Mouse (Mus musculus) neural tube, embryonic 14.5 days (tissue): Measurements from ENCODE around the gene Ankrd53. TPM values are rescaled to one million over a fixed set of nuclear protein-coding genes. Genes with fewer than 3 reads are reported as not detected.
"Not testable (repeated sequence)": the region's sequence is repeated elsewhere in the genome, so short reads cannot be mapped to it uniquely, and the experiment has no call there.

Source experiments
- ATAC-seq: fragments of 200-750 bp; cut with Nextera tagmentation; 2 replicates; pipeline ENCODE4 v1.8.0; 2017; ENCODE audit warnings: low read depth, mild to moderate bottlenecking, moderate TSS enrichment, moderate library complexity
- H3K27ac ChIP-seq: fragments of 300-500 bp; sonication (generic); 2 replicates; pipeline ENCODE4 v1.5.1; 2014; ENCODE audit warnings: low read depth, mild to moderate bottlenecking, control low read depth, low read length, moderate library complexity, mixed read lengths
- H3K27me3 ChIP-seq: fragments of 300-500 bp; sonication (generic); 2 replicates; pipeline ENCODE4 v1.6.1; 2014; ENCODE audit warnings: low read length; ENCODE audit not compliant: control insufficient read depth, insufficient read depth
- H3K36me3 ChIP-seq: fragments of 300-500 bp; sonication (generic); 2 replicates; pipeline ENCODE4 v1.6.1; 2014; ENCODE audit warnings: low read length, mixed read lengths; ENCODE audit not compliant: control insufficient read depth, insufficient read depth
- H3K4me1 ChIP-seq: fragments of 300-500 bp; sonication (generic); 2 replicates; pipeline ENCODE4 v1.6.1; 2014; ENCODE audit warnings: low read length; ENCODE audit not compliant: control insufficient read depth, insufficient read depth
- H3K4me2 ChIP-seq: fragments of 300-500 bp; sonication (generic); 2 replicates; pipeline ENCODE4 v1.6.1; 2014; ENCODE audit warnings: mild to moderate bottlenecking, low read depth, low read length, control low read depth
- H3K4me3 ChIP-seq: fragments of 300-500 bp; sonication (generic); 2 replicates; pipeline ENCODE4 v1.5.1; 2014; ENCODE audit warnings: low read depth, low read length, control low read depth, mixed read lengths
- H3K9ac ChIP-seq: fragments of 300-500 bp; sonication (generic); replicated peaks from 2 replicates; pipeline ENCODE4 v1.6.1; 2014; ENCODE audit warnings: low read depth, mild to moderate bottlenecking, control low read depth, low read length, mixed read lengths
- H3K9me3 ChIP-seq: fragments of 300-500 bp; sonication (generic); 2 replicates; pipeline ENCODE4 v1.6.1; 2016; ENCODE audit warnings: low read length; ENCODE audit not compliant: control insufficient read depth
- WGBS: fragments of 180-500 bp; shearing (Covaris S2); extraction: QIAGEN DNeasy Blood & Tissue Kit; methylation state at CpG from one replicate; pipeline ENCODE4 v1.1.7; 2014; 5-methylcytosine and 5-hydroxymethylcytosine counted together
- polyA plus RNA-seq: library from polyadenylated mRNA; unstranded; fragments of >200 nt; fragmentation: Nextera tagmentation; extraction: Ambion mirVana; gene quantifications from 2 replicates; pipeline ENCODE4 v1.2.1, GENCODE M21; 2014

Gene Ankrd53
- polyA plus RNA-seq, 1 experiment from 2014 or later, result 0.24 TPM

DNA sequence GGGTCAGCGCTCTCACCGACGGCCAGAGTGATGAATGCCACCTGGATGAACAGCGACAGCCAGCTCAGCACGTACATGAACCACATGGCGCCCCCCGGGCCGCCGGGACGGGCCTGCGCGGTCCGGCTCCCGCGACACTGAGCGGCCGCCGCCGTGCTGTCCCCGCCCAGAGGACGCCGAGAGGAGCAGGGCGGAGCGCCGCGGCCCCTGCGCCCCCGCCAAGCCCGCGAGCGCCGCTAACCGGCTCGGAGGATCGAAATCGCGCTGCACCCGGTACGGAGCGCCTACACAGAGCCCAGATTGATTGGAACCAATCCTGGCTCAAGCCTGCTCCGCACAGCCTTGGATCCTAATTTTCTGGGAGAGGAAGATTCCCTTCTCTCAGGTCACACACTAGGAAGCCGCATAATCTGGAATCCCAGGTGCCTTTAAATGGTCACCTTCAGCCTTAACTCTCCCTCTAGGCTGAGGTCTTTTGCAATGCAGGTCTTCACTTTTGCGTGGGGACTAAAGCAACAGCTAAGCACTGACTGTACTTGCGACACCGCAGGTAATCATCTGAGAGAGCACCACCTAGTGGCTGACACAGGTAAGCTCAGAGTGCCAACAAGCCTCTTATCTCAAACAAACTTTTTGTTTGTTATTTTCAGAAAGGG lies 13.3 kb downstream of the Ankrd53 start, which contains the start of gene Tex261:
Gene Tex261 (minus strand): TSS at position 176 of the 656 bp plus-strand sequence.
- Histone ChIP-seq H3K9ac (peak within 1 kb of the TSS; percentile 93), H3K27ac (peak within 1 kb of the TSS; percentile 76), H3K4me3 (peak within 1 kb of the TSS; percentile 94), H3K27me3 (no peaks in the 10 kb centered on the region), H3K9me3 (no peaks in the 10 kb centered on the region), H3K4me2 (peak within 1 kb of the TSS; percentile 89), H3K4me1 (peaks cover 13% of the 10 kb centered on the region; the same call in 1 of the 2 replicates), H3K36me3 (peaks cover 4% of the 10 kb centered on the region; the same call in 1 of the 2 replicates)
- WGBS, result 0% methylated on average over 42 of the region's 45 CpGs
- peak; percentile 97 for ATAC-seq

DNA sequence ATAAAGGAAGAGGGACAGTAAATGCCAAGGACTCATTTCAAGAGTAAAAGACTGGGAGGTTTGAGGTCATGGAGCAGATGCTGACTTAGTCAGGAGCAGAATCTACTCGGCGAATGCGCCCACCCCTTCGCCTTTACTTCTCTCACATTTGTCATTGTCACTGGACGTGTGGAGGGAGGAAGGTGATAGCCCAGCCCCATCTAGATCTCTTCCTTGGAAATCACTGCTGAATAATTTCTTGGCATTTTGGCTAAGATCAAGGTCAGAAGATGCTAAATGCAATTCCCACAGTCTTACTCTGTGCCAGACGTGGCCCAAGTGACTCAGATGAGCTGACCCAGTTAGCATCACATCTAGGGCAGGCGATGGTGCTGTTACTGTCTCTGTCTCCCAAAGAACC lies 15.9 kb downstream of the Ankrd53 start:
- no peaks in the 10 kb centered on the region for H3K27me3 ChIP-seq
- H3K9me3 ChIP-seq, result no peaks in the 10 kb centered on the region
- peaks cover 13% of the 10 kb centered on the region; the same call in 1 of the 2 replicates for H3K4me1 ChIP-seq
- no peak overlapping the region for H3K4me3 ChIP-seq
- no peaks in the 10 kb centered on the region for H3K36me3 ChIP-seq
- WGBS, result 84% methylated on average over 7 of the region's 7 CpGs
- no peak overlapping the region for H3K27ac ChIP-seq
- H3K9ac ChIP-seq, result no peak overlapping the region
- H3K4me2 ChIP-seq, result no peak overlapping the region
- no peak for ATAC-seq

DNA sequence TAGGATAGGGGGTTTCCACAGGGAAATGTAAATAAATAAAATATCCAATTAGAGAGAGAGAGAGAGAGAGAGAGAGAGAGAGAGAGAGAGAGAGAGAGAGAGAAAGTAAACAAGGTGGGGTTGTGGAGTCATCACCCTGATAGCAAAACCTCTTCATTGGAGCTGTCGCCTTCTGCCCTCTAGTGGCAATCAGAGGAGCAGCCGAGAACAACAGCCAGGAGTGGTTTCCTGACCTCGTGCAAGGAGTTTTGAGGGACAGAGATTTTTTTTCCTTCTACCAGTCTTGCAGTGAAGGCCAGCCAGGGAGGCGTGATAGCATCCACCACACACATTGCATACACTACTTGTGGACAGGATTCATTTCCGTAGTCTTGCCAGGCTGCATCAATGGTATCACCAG lies 16.6 kb downstream of the Ankrd53 start:
- H3K36me3 ChIP-seq, result no peaks in the 10 kb centered on the region
- H3K4me1 ChIP-seq, result peaks cover 10% of the 10 kb centered on the region; the same call in 1 of the 2 replicates
- H3K27me3 ChIP-seq, result no peaks in the 10 kb centered on the region
- H3K9ac ChIP-seq, result no peak overlapping the region
- 10% methylated on average over 5 of the region's 5 CpGs for WGBS
- H3K4me2 ChIP-seq, result no peak overlapping the region
- no peak overlapping the region for H3K27ac ChIP-seq
- ATAC-seq, result no peak
- H3K9me3 ChIP-seq, result no peaks in the 10 kb centered on the region
- H3K4me3 ChIP-seq, result no peak overlapping the region

DNA sequence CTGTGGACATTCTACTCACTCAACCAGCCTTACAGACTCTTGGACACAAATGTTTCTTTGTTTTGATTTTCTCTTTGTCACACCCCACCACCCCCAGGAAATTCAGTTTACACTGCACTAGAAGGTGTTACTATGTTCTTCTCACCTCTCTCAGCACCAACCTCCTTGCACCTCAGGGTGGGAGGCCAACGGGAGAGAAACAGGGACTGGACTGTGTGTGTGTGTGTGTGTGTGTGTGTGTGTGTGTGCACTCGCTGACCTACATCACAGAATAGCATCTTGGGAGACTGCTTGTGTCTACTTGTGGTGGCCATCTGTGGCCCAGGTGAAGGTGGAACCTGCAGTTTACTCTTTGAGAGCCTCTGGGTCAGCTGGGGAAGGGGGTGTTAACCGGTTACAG lies 24.0 kb downstream of the Ankrd53 start:
- Histone ChIP-seq H3K4me1 (no peaks in the 10 kb centered on the region), H3K36me3 (no peaks in the 10 kb centered on the region), H3K4me2 (no peak overlapping the region), H3K27ac (no peak overlapping the region), H3K4me3 (no peak overlapping the region), H3K9me3 (no peaks in the 10 kb centered on the region), H3K27me3 (no peaks in the 10 kb centered on the region), H3K9ac (no peak overlapping the region)
- 82% methylated on average over 3 of the region's 3 CpGs for WGBS
- ATAC-seq, result no peak

DNA sequence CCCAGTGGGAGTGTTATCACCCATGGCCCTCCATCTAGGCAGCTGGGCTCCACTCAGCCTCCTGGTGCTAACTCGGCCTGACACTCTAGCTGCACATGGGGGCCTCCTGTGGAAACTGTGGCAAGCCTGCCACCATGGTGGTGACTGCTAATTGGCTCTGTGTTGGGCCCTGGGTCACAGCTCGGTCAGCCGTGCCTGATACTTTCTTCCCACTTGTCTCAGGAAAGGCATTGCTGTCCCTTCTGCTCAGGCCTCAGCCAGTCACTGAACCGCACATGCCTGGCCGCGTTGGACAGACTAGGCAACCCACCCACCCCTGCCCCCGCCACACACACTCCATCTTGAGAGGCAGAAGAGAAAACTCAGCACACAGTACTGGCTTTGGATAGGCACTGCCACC lies 26.1 kb downstream of the Ankrd53 start:
- 32% methylated on average over 7 of the region's 7 CpGs for WGBS
- Histone ChIP-seq H3K9me3 (no peaks in the 10 kb centered on the region), H3K4me3 (no peak overlapping the region), H3K27ac (no peak overlapping the region), H3K36me3 (no peaks in the 10 kb centered on the region), H3K27me3 (no peaks in the 10 kb centered on the region), H3K4me2 (no peak overlapping the region), H3K9ac (no peak overlapping the region), H3K4me1 (no peaks in the 10 kb centered on the region)
- no peak for ATAC-seq

DNA sequence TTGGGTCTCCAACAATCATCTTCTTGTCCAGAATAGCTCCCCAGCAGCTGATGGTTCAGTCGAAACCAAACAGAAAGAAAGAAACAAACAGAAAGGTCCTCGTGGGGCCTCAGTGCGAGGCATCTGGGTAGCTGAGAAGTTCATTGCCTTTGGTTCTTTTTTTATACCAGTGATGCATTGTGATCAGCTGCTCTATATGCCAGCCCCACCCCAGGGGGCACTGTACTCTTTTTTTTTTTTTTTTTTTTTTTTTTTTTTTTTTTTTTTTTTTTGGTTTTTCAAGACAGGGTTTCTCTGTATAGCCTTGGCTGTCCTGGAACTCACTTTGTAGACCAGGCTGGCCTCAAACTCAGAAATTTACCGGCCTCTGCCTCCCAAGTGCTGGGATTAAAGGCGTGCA lies 28.1 kb downstream of the Ankrd53 start:
- WGBS, result 78% methylated on average over 5 of the region's 5 CpGs
- not testable (repeated sequence) for H3K4me2 ChIP-seq, H3K4me3 ChIP-seq, H3K27ac ChIP-seq, ATAC-seq, H3K9me3 ChIP-seq, H3K4me1 ChIP-seq, H3K9ac ChIP-seq, H3K27me3 ChIP-seq, H3K36me3 ChIP-seq

DNA sequence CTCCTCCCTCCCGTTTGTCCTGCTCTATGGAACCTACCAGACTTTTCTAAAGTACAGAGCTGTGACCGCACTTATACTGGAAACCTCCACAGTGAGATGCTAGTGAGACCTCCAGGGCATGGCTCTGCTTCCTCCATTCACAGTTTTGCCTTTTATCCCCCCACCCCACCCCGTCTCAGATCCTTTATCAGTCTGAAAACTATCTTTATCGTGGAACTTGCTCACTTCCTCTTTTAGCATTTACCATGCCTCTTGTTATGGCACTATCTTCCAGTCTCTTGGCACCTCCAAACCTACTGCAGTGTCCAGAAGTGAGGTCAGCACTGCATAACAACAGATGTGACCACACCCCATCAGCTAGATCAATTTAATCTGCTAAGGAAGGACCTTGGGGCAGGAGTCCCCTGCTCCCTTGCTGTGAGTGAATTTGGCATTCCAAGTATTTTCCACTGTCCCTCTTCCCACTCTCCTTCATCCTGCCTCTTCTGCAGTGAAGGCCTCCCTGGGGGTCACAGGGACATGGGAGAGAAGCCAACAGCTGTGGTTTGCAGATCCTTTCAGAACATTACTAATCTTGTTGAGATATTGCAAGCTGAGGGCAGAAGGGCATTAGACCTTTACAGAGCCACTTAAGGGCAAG lies 28.9 kb downstream of the Ankrd53 start:
- Histone ChIP-seq H3K4me3 (no peak overlapping the region), H3K27me3 (no peaks in the 10 kb centered on the region), H3K4me1 (peaks cover 8% of the 10 kb centered on the region), H3K27ac (no peak overlapping the region), H3K9ac (no peak overlapping the region), H3K4me2 (no peak overlapping the region), H3K9me3 (no peaks in the 10 kb centered on the region), H3K36me3 (no peaks in the 10 kb centered on the region)
- WGBS, result 80% methylated on average over 4 of the region's 4 CpGs
- no peak for ATAC-seq

DNA sequence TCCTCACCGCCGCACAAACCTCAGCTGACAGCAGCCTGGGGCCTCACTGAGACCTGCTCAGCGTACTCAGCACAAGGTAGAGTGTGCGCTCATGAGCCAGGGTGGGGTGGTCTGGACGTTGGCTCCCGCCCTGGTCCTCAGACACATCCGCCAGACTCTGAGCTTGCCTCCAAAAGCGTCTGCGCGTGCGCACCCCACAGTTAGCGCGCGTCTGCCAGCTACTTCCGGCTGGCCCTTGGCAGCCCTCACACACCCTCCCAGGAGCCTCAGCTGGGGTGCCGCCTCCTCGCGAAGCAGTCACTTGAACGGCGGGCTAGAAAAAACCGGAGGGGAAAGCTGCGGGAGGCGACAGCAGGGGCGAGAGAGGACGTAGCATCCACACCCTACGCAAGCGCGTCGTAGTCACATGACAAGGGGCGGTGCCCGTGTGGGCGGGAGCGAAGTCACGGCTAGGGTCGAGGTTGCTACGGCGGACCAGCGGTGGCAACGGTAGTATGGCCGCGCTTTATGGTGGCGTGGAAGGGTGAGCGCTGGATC lies 32.4 kb downstream of the Ankrd53 start, which contains the start of gene Nagk:
Gene Nagk (plus strand): TSS at position 223 of the 537 bp plus-strand sequence.
- peak within 1 kb of the TSS; percentile 72 for H3K4me3 ChIP-seq

DNA sequence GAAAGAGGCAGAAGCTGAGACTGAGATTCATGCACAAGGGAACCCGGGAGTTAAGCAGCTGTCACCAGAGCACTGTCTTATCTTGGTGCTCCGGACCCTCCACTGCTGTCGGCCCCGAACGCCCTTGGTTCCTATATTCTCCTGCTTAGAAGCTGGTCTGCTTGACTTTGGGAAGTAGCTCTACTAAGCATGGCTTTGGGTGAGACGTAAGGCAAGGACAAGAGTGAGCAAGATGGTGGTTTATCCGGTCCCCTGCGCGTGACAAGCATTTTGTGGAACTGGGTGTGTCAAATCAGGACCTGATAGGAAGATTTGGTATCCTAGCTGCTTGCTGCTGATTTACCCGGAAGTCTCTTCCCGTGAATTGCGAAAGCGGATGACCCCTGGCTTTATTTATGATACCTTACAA lies 33.1 kb downstream of the Ankrd53 start:
- Histone ChIP-seq H3K27ac (peak overlapping the region; percentile 93), H3K9me3 (no peaks in the 10 kb centered on the region), H3K36me3 (0 out of 2 replicates have a peak, but pooled peaks cover under 1% of the 10 kb centered on the region), H3K27me3 (no peaks in the 10 kb centered on the region), H3K4me3 (peak overlapping the region; percentile 72), H3K4me1 (peaks cover 8% of the 10 kb centered on the region), H3K9ac (peak overlapping the region; percentile 87), H3K4me2 (peak overlapping the region; percentile 78)
- WGBS, result 11% methylated on average over 13 of the region's 13 CpGs
- ATAC-seq, result peak; percentile 47; the same call in 1 of the 2 replicates

More for the DNA sequence above, 32.4 kb downstream of the Ankrd53 start, which contains the start of gene Nagk:
- WGBS, result under 1% methylated on average over 43 of the region's 43 CpGs
- H3K27me3 ChIP-seq, result no peaks in the 10 kb centered on the region
- ATAC-seq, result peak; percentile 95
- H3K4me1 ChIP-seq, result peaks cover 8% of the 10 kb centered on the region
- peak within 1 kb of the TSS; percentile 87 for H3K9ac ChIP-seq
- H3K36me3 ChIP-seq, result no peaks in the 10 kb centered on the region
- peak within 1 kb of the TSS; percentile 93 for H3K27ac ChIP-seq
- no peaks in the 10 kb centered on the region for H3K9me3 ChIP-seq
- peak within 1 kb of the TSS; percentile 78 for H3K4me2 ChIP-seq
